Mouse (Mus musculus): ENCODE measurements around the gene Anapc11.

Gene Anapc11

DNA sequence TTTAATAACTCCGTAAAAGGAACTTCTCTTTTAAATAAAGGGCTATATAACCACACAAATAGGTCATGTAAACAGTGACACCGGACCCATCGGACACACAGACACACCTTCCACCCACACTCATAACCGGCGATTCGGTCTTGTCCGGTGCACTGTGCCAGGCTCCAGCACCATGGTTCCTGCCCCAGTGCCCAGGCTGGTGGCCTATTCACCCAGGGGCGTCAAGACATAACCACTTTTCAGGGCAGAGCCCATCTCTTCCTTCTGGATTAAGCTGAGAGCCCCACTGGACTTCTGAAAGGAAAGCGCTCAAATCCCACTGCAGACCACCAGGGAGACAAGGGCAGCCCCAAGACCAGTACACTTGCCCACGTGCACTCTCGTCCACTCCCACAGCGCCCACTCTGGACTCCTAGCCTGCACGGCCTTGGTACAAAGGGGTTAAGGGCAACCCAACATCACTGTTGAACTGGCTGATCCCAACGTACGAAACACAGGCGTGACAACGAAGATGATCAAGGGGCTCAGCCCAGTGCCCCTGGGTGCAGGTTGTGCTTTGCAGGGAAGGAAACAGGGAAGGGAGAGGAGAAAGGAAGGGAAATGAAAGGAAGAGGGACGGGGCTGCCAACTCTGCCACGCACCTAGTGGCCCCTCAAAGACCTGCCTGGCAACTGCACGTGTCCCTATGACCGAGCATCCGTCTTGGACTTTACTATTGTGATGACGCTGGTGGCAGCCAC is 30.6 kb downstream of the Anapc11 start:
- DNase-seq: no peak

DNA sequence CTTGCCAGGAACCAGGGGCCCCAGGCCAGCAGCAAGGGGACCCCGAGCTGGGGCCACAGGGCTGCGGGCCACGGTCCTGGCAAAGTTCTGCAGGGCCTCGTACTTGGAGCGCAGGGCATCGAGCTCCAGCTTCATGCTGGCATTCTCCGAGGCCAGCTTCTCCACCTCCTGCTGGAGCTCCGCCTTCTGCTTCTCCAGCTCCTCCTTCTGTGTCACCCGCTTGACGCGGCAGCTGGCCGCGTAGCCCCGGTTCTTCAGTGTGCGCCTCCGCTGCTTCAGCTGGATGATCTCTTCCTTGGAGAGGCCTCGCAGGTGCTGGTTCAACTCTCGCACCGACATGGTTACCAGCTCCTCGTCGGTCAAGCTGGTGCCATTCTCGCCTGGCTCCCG is 31.1 kb downstream of the Anapc11 start:
- peak; percentile 77 for DNase-seq

DNA sequence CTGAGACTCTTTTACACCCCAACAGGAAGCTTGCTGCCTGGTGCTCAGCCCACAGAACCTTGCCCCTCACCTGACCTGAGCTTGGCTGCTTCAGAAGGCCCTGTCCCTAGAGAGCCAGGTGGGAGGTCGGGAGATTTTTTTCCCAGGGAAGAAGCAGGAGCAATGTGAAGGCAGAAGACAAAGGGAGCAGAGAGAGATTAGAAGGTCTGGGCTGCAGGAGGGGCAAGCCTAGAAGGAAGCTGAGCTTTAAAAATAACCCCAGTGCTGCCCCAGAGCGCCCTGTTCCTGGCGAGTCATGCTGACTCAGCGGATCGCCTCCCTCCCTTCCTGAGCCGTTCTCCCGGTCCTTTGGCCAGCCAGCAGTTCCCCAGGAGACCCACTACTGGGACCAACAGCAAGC is 31.7 kb downstream of the Anapc11 start:
- peak; percentile 66 for DNase-seq

DNA sequence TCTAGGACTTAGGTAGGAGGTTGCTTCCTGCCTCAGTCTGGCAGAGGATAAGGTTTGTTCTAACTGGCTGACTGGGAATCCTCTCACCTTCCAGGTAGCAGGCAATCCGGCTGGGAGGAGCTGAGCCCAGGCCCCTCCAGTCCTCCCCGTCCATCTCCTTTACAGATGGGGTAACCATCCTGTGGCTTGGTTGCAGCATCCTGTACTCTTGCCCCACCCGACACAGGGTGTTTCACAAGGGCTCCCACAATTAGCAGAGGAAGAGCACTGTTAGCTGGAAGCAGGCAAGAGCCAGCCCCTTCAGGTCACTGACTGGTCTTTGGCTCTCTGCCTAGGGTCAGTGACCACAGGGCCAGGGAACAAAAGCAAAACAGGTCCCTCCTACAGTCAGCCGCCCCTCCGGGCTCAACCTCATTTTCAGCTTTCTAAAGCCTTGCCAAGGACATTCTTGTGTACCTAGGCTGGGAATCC is 32.2 kb downstream of the Anapc11 start:
- DNase-seq: peak; percentile 90

DNA sequence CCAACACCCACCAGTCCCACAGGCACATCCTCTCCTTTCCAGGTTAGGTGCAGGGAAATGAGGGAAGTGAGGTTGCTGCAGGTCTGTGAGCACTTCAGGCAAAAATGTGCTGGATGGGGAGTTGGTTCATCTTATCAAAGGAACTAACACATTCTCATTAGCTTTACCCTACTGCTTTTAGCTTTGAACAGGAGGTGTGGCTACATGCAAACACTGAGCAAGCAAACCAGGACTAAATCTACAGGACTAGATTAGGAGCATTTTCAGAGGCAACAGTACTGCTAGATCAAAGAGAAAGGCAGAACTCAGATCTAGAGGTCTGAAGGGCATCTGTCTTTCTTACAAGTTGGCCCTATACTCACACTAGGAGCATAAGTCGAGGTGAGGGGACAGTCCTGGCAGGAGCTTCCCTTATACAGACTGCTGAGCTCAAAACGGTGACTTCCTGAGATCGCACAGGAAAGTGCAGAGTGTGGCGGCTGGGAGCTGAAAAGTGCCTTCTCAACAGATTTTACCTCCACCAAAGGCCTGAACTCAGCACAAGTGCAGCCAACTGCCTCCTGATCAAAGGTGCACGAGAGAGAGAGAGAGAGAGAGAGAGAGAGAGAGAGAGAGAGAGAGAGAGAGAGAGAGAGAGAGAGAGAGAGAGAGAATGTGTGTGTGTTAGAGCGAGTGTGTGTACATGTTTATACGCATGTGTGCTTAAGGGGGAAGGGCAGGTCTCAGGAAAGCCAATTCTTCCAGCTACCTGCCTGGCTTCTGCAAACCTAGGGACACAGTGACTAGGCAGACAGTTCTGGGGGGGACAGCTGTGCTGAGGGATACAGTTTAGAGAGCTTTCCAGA is 32.9 kb downstream of the Anapc11 start:
- DNase-seq: peak; percentile 80

DNA sequence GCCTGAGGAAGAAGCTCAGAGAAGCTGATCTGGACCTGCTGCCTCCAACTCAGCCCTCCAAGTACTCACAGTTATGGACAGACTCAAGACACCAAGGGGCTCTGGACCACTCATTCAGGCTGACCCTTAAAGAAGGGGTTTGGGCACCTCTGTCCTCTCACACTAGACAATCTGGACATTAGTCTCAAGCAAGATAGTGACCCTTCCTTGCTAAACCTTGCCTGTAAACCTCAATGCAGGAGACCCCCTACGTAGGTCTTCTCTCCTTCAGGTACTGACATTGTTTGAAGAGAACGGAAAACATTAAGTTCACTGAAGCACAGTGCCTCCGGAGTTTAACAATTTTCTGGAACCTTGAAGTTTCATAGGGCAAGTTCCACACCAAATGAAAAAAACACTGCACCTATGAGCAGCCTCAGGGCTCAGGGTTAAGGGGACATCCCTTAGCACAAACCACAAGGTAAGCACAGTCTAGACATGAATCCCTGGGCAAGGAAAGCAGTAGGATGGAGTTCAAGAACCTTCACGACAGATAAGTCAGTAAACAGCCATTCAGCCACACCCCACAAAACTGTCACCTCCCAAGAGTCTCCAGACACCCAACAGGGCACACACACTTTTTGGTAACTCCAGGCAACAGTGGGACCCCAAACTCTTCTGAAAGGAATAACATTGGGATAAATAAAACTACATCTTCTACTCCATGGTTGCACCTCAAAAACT is 33.7 kb downstream of the Anapc11 start:
- no peak for DNase-seq

DNA sequence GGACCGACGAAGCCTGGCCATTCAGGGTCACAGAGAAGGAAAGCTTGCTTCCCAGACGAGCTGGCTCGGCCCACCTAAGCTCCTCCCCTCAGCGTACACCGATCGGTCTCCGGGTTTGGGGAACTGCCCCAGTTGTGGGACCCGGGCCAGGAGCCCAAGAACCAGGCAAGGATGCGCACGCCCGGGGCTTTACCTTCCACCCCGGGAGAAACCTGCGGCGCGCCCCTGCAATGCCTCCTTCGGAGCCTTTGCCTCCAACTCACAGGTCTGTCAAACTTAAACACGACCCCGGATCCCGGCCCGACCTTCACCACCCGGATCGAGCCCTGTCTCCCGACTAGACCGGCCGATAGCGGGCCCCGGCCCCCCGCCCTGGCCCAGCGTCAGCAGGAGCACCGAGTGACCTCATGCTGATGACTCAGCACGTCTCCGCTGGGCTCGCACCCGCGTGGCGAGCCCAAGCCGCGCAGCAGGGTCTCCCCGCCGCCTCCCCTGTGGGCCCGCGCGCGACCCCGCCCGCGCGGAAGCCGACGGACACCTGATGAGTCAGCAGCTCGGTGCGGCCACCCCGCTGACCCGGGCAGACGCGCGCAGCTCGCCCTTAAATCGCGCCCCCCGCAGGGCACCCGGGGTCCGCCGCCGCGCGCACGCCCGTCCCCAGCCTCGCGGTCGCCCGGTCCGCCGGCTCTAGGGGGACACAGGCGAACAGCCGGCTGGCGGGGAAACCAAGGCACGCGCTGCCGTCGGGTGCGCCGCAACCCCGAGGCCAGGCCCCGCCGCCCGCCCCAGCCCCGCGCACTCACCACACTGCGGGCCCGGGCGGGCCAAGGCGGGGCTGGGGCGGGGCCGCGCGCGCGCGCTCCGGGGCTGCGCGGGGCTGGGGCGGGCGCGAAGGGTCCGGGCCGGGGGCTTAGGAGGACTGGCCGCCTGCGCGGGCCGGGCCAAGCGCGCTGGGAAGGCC is 34.6 kb downstream of the Anapc11 start:
- peak; percentile 86 for DNase-seq

DNA sequence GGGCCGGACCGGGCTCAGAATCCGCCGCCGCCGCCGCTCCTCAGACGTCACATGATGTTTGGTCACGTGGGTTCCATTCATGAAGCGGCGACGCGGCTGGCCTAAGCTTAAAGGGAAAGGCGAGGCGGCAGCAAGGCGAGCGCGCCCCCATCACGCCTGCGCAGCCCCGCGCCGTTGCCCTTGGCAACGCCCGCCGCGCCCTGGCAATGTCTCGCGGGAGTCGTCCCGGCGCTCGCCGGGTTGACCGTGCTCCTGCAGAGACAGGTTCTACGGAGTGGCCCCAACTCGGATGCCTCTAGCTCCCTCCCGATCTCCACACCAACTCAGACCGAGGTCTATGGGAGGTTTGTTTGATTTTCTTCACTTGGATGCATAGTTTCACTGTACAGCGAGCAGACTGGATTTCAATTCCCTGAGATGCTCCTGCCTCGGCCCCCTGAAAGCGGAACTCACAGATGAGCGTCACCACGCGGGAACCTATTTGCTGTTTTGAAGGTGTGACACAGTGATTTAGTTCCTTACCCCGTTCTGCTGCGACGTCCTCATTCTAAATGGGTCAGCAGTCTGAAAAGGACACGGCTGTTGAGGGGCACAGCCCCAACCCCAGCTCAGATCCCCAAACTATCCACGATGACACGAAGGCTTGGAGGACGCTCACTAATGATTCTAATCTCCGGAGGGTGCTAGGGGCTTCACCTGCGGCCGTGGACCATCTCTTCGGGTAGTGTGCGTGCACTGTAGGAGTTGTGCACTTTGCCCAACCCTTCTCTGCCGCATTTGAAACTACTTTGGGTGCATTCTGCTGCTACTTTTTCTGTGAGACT is 35.5 kb downstream of the Anapc11 start, which contains the start of gene Mafg:
Gene Mafg, minus strand, starts transcription at position 81 of the 824 bp plus-strand sequence.
- peak; percentile 95 for DNase-seq

DNA sequence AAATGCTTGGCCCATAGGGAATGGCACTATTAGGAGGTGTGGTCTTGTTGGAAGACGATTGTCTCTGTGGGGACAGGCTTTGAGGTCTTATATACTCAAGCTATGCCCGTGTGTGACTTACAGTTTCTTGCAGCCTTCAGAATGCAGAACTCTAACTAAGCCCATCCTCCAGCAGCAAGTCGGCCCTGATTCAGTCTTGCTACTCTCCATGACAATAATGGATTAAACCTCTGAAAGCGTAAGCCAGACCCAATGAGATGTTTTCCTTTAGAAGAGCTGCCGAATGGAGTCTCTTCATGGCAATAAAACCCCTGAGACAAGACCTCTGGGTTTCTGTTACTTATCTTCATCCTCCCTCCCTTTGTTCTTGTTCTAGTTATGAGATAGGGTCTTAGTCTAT is 36.6 kb downstream of the Anapc11 start:
- DNase-seq: no peak

DNA sequence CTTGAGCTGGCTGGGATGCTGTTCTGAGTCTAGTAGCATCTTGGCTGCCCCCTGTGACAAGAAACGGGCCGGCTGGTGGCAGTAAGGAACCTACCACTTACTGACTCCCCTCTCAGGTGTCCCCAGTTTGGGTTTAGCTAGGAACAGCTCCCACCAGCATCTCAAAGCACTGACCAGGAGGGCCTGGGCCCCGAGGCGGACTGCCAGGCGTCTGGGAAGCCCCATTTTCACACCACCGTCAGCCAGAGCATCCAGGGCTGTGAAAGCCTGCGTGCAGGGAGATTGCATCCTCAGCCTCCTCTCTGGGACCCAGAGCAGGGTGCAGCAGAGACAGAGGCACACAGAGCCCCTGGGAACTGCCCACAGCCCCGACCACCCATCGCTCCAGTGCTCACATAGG is 43.0 kb downstream of the Anapc11 start:
- no peak for DNase-seq

DNA sequence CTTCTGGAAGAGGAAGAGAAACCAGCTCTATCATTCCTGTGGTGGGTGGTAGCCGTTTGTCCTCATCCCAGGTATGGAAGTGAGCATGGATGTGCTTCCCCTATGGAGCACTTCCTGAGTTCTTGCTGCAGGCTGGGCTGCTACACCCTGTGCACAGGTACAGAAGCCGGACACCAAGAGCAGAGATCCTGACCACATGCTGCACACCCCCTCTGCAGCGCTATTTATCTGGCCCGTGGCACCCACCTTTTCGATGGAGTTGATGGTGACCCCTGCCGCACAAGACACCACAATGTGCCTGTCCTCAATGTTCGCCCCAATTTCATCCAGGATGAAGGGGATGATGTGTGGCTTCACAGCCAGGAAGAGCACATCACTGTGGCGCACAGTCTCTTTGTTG is 43.6 kb downstream of the Anapc11 start:
- no peak for DNase-seq

DNA sequence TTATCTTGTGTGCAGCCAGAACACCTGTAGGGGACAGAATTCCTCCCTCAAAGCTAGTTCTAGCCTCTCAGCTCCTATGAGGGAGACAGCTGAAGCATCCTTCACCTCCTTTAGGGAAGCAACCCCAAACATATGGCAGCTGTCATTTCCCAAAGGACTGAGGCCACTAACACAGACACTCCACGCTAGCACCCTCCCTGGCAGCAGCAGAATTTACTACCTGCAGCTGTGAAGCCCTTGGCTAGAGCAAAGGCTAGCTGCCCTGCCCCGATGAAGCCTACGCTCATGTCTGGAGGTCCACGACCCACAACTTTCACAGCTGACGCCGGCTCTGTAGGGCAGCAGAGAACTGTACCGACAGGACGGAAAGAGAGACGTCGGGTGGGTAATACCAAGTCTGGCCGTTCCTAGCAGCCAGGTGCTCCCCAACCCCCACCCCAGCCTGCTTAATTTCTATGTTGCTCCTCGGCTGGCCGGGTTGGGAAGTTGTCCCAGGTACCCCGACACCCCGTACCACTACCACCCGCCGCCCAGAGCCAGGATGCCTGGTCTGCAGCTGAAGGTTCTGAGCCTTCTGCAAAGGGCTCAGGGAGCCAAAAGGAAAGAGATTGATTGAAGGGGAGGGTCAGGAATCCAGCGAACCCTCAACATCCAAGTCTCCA is 44.8 kb downstream of the Anapc11 start:
- no peak for DNase-seq

DNA sequence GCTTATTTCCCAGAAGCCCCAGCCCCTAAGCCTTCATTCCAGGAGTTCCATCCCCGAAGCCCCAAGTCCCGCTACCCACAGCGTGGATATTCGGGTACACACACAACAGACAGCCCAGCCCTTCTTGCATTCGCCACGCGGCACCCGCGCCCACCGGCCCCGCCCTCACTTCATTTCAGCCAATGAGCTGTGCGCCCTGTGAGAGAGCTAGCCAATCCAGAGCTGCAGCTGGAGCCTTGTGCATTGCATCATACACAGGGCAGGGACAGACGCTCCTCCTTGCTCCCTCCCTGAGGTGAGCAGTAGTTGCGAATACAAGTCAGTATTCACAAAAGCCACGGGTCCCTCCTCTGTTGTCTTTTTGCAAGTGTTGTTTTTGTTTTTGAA is 45.4 kb downstream of the Anapc11 start, which contains the start of gene Pycr1:
Gene Pycr1, minus strand, starts transcription at position 169 of the 387 bp plus-strand sequence.
- DNase-seq: peak; percentile 92

DNA sequence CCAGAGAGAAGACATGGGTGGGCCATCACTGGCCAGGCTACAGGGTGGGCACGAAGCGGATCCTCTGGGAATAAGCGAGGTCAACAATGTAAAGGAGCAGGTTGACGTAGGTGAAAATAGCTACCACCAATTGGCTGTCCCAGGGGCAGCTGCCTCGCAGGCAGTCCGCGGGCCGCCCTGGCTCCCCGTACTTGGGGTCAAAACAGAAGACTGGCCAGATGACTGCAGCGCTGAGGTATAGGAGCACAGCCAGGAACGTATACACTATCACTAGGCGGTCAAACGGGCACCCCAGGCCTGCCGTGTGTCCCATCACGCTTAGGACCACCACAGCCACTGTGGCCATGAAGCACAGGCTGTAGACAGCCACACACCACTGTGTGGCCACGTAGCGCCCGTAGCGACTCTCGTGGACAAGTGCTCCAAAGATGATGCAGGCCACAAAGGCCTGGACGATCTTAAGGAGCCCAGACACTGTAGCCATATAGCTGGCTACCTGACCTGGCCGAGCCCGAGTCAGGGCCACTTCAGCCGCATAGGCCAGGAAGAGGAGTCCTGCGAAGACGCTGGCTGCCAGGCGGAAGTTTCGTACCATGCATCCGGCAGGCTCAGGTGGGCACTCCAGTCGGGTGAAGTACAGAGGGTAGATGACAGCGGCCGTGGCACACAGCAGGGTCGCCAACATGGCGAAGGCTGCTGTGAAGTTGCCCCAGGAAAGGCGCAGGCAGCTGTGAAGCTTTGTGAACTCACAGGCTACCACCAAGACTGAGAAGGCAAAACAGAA is 49.0 kb downstream of the Anapc11 start:
- no peak for DNase-seq

DNA sequence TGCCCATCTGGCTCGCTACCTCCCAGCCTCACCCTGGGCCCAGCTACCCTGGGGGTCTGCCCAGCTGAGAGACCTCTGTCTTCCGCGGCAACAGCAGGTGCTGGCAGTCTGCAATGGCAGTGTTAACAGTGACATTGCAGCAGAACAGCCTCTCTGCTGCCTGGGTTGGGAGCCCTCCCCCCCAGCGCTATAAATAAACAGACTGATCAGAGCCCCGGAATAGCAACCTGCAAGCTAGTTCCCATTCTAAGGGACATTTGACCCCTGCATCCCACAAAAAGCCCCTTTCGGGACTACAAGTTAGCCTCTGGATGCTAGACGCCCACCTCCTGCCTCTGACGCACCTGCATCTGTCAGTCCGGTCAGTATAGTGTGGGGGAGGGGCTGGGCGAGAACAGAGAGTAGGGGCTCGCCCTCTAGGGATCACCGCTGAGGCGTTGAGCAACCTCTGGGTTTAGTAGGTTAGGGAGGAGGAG is 49.8 kb downstream of the Anapc11 start, which contains the start of gene Myadml2:
Gene Myadml2, minus strand, starts transcription at position 158 of the 476 bp plus-strand sequence.
- no peak for DNase-seq

DNA sequence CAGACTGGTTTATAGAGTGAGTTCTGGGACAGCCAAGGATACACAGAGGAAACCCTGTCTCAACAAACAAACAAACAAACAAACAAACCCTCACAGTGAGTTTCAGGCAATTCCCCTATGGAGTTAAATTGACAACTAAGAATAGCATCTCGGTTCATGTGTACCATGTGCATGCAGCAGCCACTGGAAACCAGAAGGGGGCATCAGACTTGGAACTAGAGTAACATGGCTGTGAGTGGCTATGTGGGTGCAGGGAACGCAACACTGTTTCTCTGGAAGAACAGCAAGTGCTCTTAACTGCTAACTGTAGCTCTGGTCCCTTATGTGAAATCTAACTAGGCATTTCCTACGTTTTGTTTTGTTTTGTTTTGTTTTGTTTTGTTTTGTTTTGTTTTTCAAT is 53.7 kb downstream of the Anapc11 start:
- no peak for DNase-seq

DNA sequence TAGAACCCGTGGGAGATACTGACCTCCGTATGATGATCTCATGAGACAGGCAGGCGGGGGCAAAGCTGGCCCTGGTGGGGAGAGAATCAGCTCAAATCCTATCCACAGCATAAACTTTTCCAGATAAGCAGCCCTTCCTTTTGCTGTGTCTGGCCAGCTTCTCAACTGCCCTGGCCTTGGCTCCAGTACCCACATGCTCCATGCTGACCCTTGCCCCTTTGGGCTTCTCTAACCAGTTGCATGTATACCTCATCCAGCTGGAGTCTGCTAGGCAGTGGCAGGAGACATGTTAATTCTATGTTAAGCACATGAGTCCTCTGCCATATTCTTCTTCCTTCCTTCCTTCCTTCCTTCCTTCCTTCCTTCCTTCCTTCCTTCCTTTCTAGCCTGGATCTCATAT is 56.5 kb downstream of the Anapc11 start:
- DNase-seq: peak; percentile 49

DNA sequence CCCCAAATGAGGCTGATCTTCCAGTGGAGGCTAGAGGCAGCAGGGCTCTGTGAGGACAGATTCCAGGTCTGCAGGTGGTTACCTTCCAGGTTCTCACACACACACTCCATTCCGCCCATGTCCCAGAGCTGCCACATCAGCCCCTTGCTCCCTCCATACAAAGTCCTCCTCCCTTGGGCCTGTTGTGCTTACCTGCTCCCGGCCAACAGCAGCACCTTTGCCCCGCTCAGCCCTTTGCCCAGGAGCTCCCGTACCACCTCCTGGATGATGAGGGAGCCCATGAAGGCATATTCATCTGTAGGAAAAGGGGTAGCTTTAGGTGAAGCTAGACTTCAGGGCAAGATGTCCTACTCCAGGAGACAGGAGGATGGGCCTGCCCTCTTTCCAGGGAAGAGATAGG is 59.1 kb downstream of the Anapc11 start:
- peak; percentile 75 for DNase-seq

Measured in kidney, adult 11 months (tissue).